Mouse (Mus musculus): ENCODE measurements around the gene Ern2.

DNA sequence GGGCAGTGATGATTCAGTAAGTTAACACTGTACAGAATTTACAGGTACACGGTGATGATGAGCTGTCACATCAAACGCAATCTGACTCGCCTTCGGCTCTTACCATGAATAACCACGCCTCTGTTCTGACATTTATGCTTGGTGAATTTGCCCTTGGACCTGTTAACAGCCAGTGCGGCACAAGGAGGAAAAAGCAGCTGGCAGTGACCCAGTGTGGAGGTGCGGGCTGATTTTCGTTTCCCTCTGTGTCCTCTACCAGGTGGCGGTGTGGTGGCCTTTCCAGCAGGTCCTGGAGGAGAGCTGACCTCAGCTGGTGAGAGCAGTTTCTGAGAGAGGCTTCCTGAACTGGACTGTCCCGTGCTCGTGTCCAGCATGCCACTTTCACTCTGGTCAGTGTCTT, 59.1 kb downstream of the Ern2 start:
- TF ChIP-seq E2F4 (IDR thresholded peaks at IDR 0.05; ENCODE audit: insufficient read depth) = no peak
- no peak for TF ChIP-seq POLR2A (IDR thresholded peaks at IDR 0.05; ENCODE audit: insufficient read length, low read depth)
- no peak for TF ChIP-seq USF1 (IDR thresholded peaks at IDR 0.05; ENCODE audit: low read depth)

Data from myocyte (in vitro differentiated cells).